Mouse (Mus musculus): ENCODE data around the gene Folr2. TPM values are rescaled to one million over a fixed set of nuclear protein-coding genes. Genes with fewer than 3 reads are reported as not detected.
A peak's percentile ranks its signal among the peaks of the same experiment; 100 is the strongest.

The Folr2 gene
- polyA plus RNA-seq, 1 experiment from 2014 or later, result 2.1 TPM

GRCm38 (mm10) chr7:101834903-101835302 lies 22.1 kb downstream of the Folr2 start:
- peaks cover 6% of the 10 kb centered on the region; the same call in 1 of the 2 replicates for H3K4me1 ChIP-seq (replicated peaks; ENCODE audit: control insufficient read depth, insufficient read depth, low read length)
- DNase-seq (ENCODE audit: low spot score) (peak; percentile 24), ATAC-seq (ENCODE audit: low FRiP score) (no peak)
- H3K4me3 ChIP-seq (ENCODE audit: low read depth, low read length), result peak overlapping the region; percentile 0; the same call in 1 of the 2 replicates
- peak overlapping the region; percentile 24; the same call in 1 of the 2 replicates for H3K27ac ChIP-seq (ENCODE audit: low read depth, low read length)
- H3K36me3 ChIP-seq (ENCODE audit: control insufficient read depth, insufficient read depth, low read length), result peaks cover 12% of the 10 kb centered on the region
- H3K4me2 ChIP-seq (replicated peaks; ENCODE audit: low read depth, low read length), result no peak overlapping the region
- 55% methylated on average over 3 of the region's 3 CpGs for WGBS
- no peak overlapping the region for H3K9ac ChIP-seq (ENCODE audit: low read depth, low read length)
- H3K27me3 ChIP-seq (ENCODE audit: control insufficient read depth, insufficient read depth, low read length), result no peaks in the 10 kb centered on the region
- no peaks in the 10 kb centered on the region for H3K9me3 ChIP-seq (ENCODE audit: control insufficient read depth, low read length)

- no peak overlapping the region for H3K9ac ChIP-seq (ENCODE audit: low read depth, low read length)
- H3K36me3 ChIP-seq (ENCODE audit: control insufficient read depth, insufficient read depth, low read length), result peaks cover 12% of the 10 kb centered on the region
- no peaks in the 10 kb centered on the region for H3K27me3 ChIP-seq (ENCODE audit: control insufficient read depth, insufficient read depth, low read length)
- no peaks in the 10 kb centered on the region for H3K9me3 ChIP-seq (ENCODE audit: control insufficient read depth, low read length)
- H3K27ac ChIP-seq (ENCODE audit: low read depth, low read length), result peak overlapping the region; percentile 24; the same call in 1 of the 2 replicates
- ATAC-seq (ENCODE audit: low FRiP score) (no peak), DNase-seq (ENCODE audit: low spot score) (peak; percentile 15)
- no peak overlapping the region for H3K4me3 ChIP-seq (ENCODE audit: low read depth, low read length)
- 63% methylated on average over 3 of the region's 3 CpGs for WGBS
- no peak overlapping the region for H3K4me2 ChIP-seq (replicated peaks; ENCODE audit: low read depth, low read length)
- H3K4me1 ChIP-seq (replicated peaks; ENCODE audit: control insufficient read depth, insufficient read depth, low read length), result peaks cover 6% of the 10 kb centered on the region; the same call in 1 of the 2 replicates
Measured at GRCm38 (mm10) chr7:101833916-101834584, 22.9 kb downstream of the Folr2 start.

- no peak overlapping the region for H3K4me2 ChIP-seq (replicated peaks; ENCODE audit: low read depth, low read length)
- no peak overlapping the region for H3K4me3 ChIP-seq (ENCODE audit: low read depth, low read length)
- H3K9ac ChIP-seq (ENCODE audit: low read depth, low read length), result no peak overlapping the region
- no peak overlapping the region for H3K27ac ChIP-seq (ENCODE audit: low read depth, low read length)
- ATAC-seq (ENCODE audit: low FRiP score), result no peak
- peak; percentile 5 for DNase-seq (ENCODE audit: low spot score)
- no peaks in the 10 kb centered on the region for H3K9me3 ChIP-seq (ENCODE audit: control insufficient read depth, low read length)
- H3K27me3 ChIP-seq (ENCODE audit: control insufficient read depth, insufficient read depth, low read length), result no peaks in the 10 kb centered on the region
- peaks cover 12% of the 10 kb centered on the region for H3K36me3 ChIP-seq (ENCODE audit: control insufficient read depth, insufficient read depth, low read length)
- 75% methylated on average over 5 of the region's 5 CpGs for WGBS
- H3K4me1 ChIP-seq (replicated peaks; ENCODE audit: control insufficient read depth, insufficient read depth, low read length), result peaks cover 4% of the 10 kb centered on the region; the same call in 1 of the 2 replicates
Measured at GRCm38 (mm10) chr7:101833352-101833751, 23.6 kb downstream of the Folr2 start.

GRCm38 (mm10) chr7:101832372-101832771 lies 24.6 kb downstream of the Folr2 start:
- DNase-seq (ENCODE audit: low spot score), result no peak
- 95% methylated on average over 4 of the region's 4 CpGs for WGBS
- H3K4me1 ChIP-seq (replicated peaks; ENCODE audit: control insufficient read depth, insufficient read depth, low read length), result peaks cover 3% of the 10 kb centered on the region; the same call in 1 of the 2 replicates
- no peaks in the 10 kb centered on the region for H3K9me3 ChIP-seq (ENCODE audit: control insufficient read depth, low read length)
- H3K9ac ChIP-seq (ENCODE audit: low read depth, low read length), result no peak overlapping the region
- no peak overlapping the region for H3K4me2 ChIP-seq (replicated peaks; ENCODE audit: low read depth, low read length)
- H3K27me3 ChIP-seq (ENCODE audit: control insufficient read depth, insufficient read depth, low read length), result no peaks in the 10 kb centered on the region
- no peak overlapping the region for H3K27ac ChIP-seq (ENCODE audit: low read depth, low read length)
- H3K36me3 ChIP-seq (ENCODE audit: control insufficient read depth, insufficient read depth, low read length), result peaks cover 14% of the 10 kb centered on the region
- no peak overlapping the region for H3K4me3 ChIP-seq (ENCODE audit: low read depth, low read length)
- ATAC-seq (ENCODE audit: low FRiP score), result no peak

GRCm38 (mm10) chr7:101831437-101831836 lies 25.6 kb downstream of the Folr2 start:
- H3K9ac ChIP-seq (ENCODE audit: low read depth, low read length), result no peak overlapping the region
- H3K4me1 ChIP-seq (replicated peaks; ENCODE audit: control insufficient read depth, insufficient read depth, low read length), result peaks cover 3% of the 10 kb centered on the region; the same call in 1 of the 2 replicates
- peaks cover 17% of the 10 kb centered on the region for H3K36me3 ChIP-seq (ENCODE audit: control insufficient read depth, insufficient read depth, low read length)
- DNase-seq (ENCODE audit: low spot score), result no peak
- no peak overlapping the region for H3K4me3 ChIP-seq (ENCODE audit: low read depth, low read length)
- H3K27me3 ChIP-seq (ENCODE audit: control insufficient read depth, insufficient read depth, low read length), result no peaks in the 10 kb centered on the region
- H3K9me3 ChIP-seq (ENCODE audit: control insufficient read depth, low read length), result no peaks in the 10 kb centered on the region
- WGBS, result 91% methylated on average over 8 of the region's 8 CpGs
- ATAC-seq (ENCODE audit: low FRiP score), result no peak
- no peak overlapping the region for H3K4me2 ChIP-seq (replicated peaks; ENCODE audit: low read depth, low read length)
- no peak overlapping the region for H3K27ac ChIP-seq (ENCODE audit: low read depth, low read length)

GRCm38 (mm10) chr7:101830373-101830772 lies 26.6 kb downstream of the Folr2 start:
- WGBS, result 96% methylated on average over 3 of the region's 3 CpGs
- H3K4me3 ChIP-seq (ENCODE audit: low read depth, low read length), result no peak overlapping the region
- H3K9me3 ChIP-seq (ENCODE audit: control insufficient read depth, low read length), result no peaks in the 10 kb centered on the region
- ATAC-seq (ENCODE audit: low FRiP score), result no peak
- peaks cover 3% of the 10 kb centered on the region; the same call in 1 of the 2 replicates for H3K4me1 ChIP-seq (replicated peaks; ENCODE audit: control insufficient read depth, insufficient read depth, low read length)
- H3K36me3 ChIP-seq (ENCODE audit: control insufficient read depth, insufficient read depth, low read length), result peaks cover 20% of the 10 kb centered on the region
- no peak overlapping the region for H3K9ac ChIP-seq (ENCODE audit: low read depth, low read length)
- H3K4me2 ChIP-seq (replicated peaks; ENCODE audit: low read depth, low read length), result no peak overlapping the region
- no peaks in the 10 kb centered on the region for H3K27me3 ChIP-seq (ENCODE audit: control insufficient read depth, insufficient read depth, low read length)
- H3K27ac ChIP-seq (ENCODE audit: low read depth, low read length), result no peak overlapping the region
- DNase-seq (ENCODE audit: low spot score), result no peak

- no peaks in the 10 kb centered on the region for H3K9me3 ChIP-seq (ENCODE audit: control insufficient read depth, low read length)
- H3K9ac ChIP-seq (ENCODE audit: low read depth, low read length), result no peak overlapping the region
- no peak overlapping the region for H3K4me3 ChIP-seq (ENCODE audit: low read depth, low read length)
- no peak overlapping the region for H3K4me2 ChIP-seq (replicated peaks; ENCODE audit: low read depth, low read length)
- ATAC-seq (ENCODE audit: low FRiP score) (0 out of 2 replicates have a peak, but pooled peaks have one; percentile 3), DNase-seq (ENCODE audit: low spot score) (no peak)
- H3K4me1 ChIP-seq (replicated peaks; ENCODE audit: control insufficient read depth, insufficient read depth, low read length), result 0 out of 2 replicates have a peak, but pooled peaks cover 3% of the 10 kb centered on the region
- peaks cover 9% of the 10 kb centered on the region; the same call in 1 of the 2 replicates for H3K36me3 ChIP-seq (ENCODE audit: control insufficient read depth, insufficient read depth, low read length)
- WGBS, result 81% methylated on average over 18 of the region's 18 CpGs
- peaks cover 44% of the 10 kb centered on the region for H3K27me3 ChIP-seq (ENCODE audit: control insufficient read depth, insufficient read depth, low read length)
- H3K27ac ChIP-seq (ENCODE audit: low read depth, low read length), result no peak overlapping the region
Measured at GRCm38 (mm10) chr7:101823758-101824630, 33.0 kb downstream of the Folr2 start.

GRCm38 (mm10) chr7:101822836-101823757 lies 33.9 kb downstream of the Folr2 start:
- DNase-seq (ENCODE audit: low spot score), result peak; percentile 51
- 24% methylated on average over 32 of the region's 32 CpGs for WGBS

More at GRCm38 (mm10) chr7:101822836-101823757, 33.9 kb downstream of the Folr2 start:
- Histone ChIP-seq H3K27ac (ENCODE audit: low read depth, low read length) (no peak overlapping the region), H3K9ac (ENCODE audit: low read depth, low read length) (no peak overlapping the region), H3K36me3 (ENCODE audit: control insufficient read depth, insufficient read depth, low read length) (peaks cover 6% of the 10 kb centered on the region; the same call in 1 of the 2 replicates), H3K4me1 (replicated peaks; ENCODE audit: control insufficient read depth, insufficient read depth, low read length) (peaks cover 3% of the 10 kb centered on the region; the same call in 1 of the 2 replicates), H3K27me3 (ENCODE audit: control insufficient read depth, insufficient read depth, low read length) (peaks cover 53% of the 10 kb centered on the region), H3K4me3 (ENCODE audit: low read depth, low read length) (no peak overlapping the region), H3K9me3 (ENCODE audit: control insufficient read depth, low read length) (no peaks in the 10 kb centered on the region), H3K4me2 (replicated peaks; ENCODE audit: low read depth, low read length) (no peak overlapping the region)
- peak; percentile 36; the same call in 1 of the 2 replicates for ATAC-seq (ENCODE audit: low FRiP score)
